Mouse (Mus musculus): ENCODE measurements around the gene Gria3. TPM values are rescaled to one million over a fixed set of nuclear protein-coding genes. Genes with fewer than 3 reads are reported as not detected.

The Gria3 gene
- total RNA-seq, 4 experiments from 2014 or later = 12.8 to 80.7 (median 43.0) TPM

DNA sequence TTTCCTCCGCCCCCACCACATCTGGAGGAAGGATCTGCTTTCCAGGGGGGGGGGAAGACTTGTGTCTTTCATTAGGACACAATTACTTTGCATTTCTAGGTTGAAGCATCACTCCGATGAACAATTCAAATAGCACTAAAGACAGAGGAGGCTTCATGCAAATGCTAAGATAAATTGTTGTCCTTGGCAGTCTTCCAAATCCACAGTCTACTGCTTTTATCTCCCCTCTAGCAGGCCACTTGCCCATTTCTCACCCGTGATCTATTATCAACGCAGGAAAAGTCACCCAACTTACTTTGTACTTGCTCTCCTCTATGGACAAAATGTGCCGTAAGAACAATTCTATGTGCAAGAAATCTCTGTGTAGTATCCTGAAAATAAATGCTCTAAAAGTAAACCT is 178.1 kb downstream of the Gria3 start:
- no peak for DNase-seq

DNA sequence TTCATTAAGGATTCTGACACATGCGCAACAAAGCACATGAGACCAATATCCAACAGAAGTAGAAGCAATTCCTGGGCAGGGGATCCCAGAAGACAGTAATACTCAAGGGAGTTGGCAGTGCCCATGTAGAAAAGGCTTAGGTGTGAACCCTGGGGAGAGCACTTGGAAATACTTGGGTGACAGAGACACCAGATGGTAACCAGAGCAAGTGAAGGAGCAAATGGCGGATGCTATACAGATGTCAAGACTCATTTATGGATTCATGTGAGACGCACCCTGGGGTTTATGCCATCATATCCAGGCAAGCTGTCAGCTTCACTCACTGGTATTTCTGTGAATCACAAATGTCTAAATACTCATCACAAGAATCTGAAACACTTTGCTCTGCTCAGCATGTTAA is 187.0 kb downstream of the Gria3 start:
- DNase-seq = no peak

DNA sequence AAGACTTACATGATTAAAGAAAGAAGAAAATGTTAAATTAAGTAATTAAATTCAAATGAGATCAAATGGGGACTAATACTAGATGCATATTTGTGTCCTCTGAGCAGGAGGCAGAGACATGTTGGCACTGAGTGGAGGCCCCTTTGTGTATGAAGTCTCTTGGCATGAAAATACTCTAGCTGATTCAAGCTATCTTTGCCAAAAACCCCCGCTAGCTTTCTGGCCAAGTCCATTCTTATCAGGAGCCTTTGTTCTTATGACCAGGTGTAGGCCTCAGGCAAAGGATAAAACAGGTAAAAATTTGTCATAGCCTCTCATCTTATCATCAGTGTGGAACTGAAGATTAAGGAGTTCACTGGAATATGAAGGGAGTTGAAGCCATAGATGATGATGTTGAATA is 206.5 kb downstream of the Gria3 start:
- no peak for DNase-seq

DNA sequence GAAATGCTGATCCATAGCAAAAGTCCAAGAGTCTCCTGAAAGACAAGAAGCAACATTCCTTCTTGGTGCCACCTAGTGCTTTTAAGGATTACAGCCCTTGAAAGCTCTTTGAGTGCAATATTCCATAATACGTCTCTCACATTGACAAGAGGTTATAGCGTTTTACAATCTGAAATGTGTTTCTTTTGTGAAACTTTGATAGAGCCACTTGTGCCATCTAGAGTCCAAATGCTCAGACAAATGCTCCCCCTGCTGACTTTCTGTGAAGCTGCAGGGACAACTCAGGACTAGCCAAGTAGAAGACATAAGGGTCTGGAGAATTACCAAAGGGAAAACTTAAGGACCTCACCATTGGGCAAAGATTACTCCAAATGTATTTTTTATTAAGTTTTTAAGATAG is 214.3 kb downstream of the Gria3 start:
- DNase-seq = peak; percentile 19

DNA sequence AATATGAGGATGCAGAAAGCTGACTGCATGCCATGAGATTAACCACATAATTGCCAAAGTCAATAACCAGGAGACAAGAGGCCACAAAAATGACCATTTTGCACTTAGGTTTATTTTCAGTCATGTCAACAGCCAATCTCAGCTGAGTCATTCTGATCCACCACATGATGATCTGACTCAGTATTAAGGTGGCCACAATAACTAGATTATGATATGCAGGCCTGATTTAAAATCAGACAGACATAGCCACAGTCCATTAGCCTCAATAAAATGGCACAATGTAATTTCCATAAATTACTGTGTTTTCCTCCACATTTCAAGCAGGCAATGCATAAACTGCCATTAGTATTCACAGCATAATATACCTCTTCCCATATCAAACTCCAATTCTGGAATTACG is 216.3 kb downstream of the Gria3 start:
- no peak for DNase-seq

DNA sequence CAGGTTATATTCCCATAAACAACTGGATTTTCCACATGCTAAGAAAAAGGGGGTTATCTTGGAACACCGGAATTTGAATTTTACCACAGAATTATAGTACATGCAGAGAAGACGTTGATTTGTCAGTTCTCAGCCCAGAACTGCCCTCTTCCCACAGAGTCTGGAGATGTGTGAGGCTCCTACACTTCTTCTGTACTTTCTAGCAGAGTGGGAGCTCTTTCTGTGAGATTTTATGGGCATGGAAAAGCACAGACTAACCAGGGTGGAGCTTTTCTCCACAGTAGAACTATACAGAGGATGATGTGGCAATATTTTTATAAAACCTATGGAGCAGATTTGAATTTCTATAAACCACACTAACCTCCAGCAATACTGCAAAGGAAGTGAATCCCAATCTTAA is 217.7 kb downstream of the Gria3 start:
- DNase-seq = no peak

DNA sequence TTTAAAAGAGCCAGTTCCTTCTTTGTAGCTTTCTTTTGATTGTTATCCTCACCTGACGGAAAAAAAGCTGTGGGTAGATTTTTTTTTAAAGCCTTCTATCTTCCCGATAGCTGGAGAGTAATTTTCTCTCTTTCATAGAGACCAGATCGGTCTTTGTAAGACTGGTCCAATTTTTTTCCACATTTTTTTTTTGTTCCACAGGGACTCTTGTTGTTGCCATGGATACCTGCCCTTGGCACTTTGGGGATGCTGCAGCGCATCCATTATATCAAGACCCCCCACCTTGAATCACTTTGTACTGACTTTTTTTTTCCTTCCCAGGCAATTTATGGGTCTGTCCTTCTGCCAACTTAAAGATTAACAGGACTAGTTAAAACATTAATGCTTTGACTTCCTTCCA is 232.9 kb downstream of the Gria3 start:
- DNase-seq = no peak

DNA sequence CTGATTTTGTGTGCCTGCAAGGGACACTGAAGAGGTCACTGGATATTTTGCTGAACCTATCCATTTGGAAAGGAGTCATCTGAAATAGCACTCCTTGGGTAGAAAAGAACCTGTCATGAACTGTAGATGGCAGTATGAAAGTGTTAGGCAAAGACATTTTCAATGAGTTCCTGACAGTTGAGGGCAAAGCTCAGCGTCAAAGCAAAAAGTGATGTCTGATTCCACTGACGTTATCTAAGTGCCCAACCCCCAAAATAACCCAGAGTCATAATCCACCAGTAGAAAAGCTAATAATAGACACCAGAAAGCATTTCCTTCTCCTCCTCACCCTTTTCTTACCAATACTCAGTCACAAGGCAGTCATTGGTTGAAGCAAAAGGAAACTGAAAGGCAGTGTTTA is 244.3 kb downstream of the Gria3 start:
- no peak for DNase-seq

DNA sequence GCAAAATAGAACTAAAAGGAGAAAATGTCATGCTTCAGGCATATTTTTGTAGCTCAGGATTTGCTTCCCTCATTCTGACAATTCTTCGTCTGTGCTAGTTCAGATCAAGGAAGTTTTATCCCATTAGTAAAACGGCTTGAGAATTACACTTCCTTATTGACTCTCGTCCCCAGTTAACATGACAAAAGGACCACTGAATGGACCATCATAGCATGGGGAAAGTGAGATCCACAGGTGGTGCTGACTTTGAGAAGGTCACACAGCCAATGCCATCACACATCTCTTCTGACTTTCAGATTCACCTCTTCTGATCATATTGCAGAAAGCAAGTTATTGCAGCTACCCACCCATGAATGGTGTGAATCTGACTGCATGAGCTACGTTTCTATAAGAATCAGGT is 257.1 kb downstream of the Gria3 start:
- DNase-seq = no peak

DNA sequence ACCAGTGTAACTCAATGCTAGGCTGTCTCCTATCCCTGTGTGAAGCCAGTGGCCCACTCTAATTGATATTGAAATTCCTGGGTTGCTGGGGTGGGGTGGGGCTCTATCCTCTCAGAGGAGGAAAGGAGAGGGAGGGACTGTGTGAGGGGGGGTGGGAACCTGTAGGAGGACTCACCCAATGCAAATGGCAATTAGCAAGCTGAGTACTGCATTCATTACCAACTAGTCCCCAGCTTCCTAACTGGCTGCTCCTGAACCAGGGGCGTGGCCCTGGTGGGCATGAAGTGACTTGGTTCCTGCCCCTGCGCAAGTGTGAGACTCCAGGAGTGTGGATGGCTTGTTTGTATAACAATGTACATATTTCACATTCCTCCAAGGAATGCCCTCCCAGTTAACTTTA is 288.2 kb downstream of the Gria3 start:
- DNase-seq = no peak

DNA sequence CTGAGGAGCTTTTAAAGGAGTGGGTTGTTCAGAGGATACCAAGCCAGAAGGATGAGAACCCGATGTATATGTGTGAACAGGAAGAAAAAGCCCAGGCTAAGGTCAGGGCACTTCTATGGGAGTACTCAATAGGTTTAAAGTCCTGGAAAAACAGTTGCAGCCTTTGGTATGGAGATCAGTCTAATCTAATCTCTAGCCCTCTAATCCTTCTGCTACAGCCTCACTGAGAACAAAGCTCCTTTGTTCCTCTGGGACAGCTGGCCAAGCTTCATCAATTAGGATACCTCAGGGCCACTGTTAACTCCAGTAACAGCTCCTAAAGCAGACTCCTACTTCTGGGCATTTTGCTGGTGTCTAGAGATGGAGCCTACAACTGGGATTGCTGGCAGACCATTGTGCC is 291.4 kb downstream of the Gria3 start:
- DNase-seq = no peak

Small RNAs within 50 kb of the gene (microRNA-seq; reads per million reads assigned to microRNA genes)
- gene Gm22413 = 0 reads per million in 2 experiments
